Mouse (Mus musculus) layer of hippocampus, adult 2 months (tissue): ENCODE results near the gene Slc35c2. TPM values are rescaled to one million over a fixed set of nuclear protein-coding genes. Genes with fewer than 3 reads are reported as not detected.

Source experiments
- DNase-seq, 2 experiments: peaks; one replicate each; pipeline ENCODE4 v3.0.0; 2022; ENCODE audit warnings: low spot score in 2 of 2
- H3K27ac ChIP-seq: fragments of 200-600 bp; 2 replicates; pipeline ENCODE4 v1.8.1; 2022
- H3K4me3 ChIP-seq: fragments of 200-600 bp; 2 replicates; pipeline ENCODE4 v1.8.1; 2022; ENCODE audit warnings: mild to moderate bottlenecking
- CTCF ChIP-seq: fragments of 200-600 bp; conservative IDR thresholded peaks from 2 replicates; pipeline ENCODE4 v1.8.1; 2022; ENCODE audit warnings: antibody characterized with exemption, mild to moderate bottlenecking, moderate library complexity
- total RNA-seq, 2 experiments: library from RNA; stranded (reverse); gene quantifications; 2 replicates each; pipeline ENCODE4 v1.2.3; 2021

Slc35c2 gene
- total RNA-seq, 2 experiments from 2014 or later: 94.6 to 98.4 TPM

- Histone ChIP-seq H3K27ac (peak within 1 kb of the TSS; percentile 68), H3K4me3 (peak within 1 kb of the TSS; percentile 72)
- peak; percentile 64 to 70 for DNase-seq
- peak; percentile 72 for TF ChIP-seq CTCF
These were observed 52.9 kb downstream of the Slc35c2 start, which contains the start of gene Cdh22 for GRCm38 (mm10) chr2:165234613-165235291. Gene Cdh22 (minus strand): TSS chr2:165234853.

GRCm38 (mm10) chr2:165234291-165234612, 53.4 kb downstream of the Slc35c2 start:
- no peak for TF ChIP-seq CTCF
- no peak for DNase-seq
- H3K27ac ChIP-seq: peak overlapping the region; percentile 68

GRCm38 (mm10) chr2:165233491-165234290, 54.0 kb downstream of the Slc35c2 start:
- peak in 1 of 2 experiments; percentile 48 for DNase-seq

More at GRCm38 (mm10) chr2:165234291-165234612, 53.4 kb downstream of the Slc35c2 start:
- H3K4me3 ChIP-seq: peak overlapping the region; percentile 72

GRCm38 (mm10) chr2:165229050-165229449, 58.6 kb downstream of the Slc35c2 start:
- Histone ChIP-seq H3K4me3 (no peak overlapping the region), H3K27ac (no peak overlapping the region)
- TF ChIP-seq CTCF: no peak
- DNase-seq: no peak

More at GRCm38 (mm10) chr2:165233491-165234290, 54.0 kb downstream of the Slc35c2 start:
- TF ChIP-seq CTCF: peak; percentile 87
- Histone ChIP-seq H3K4me3 (peak overlapping the region; percentile 72), H3K27ac (peak overlapping the region; percentile 68)

Other genes starting within 250 kb of the Slc35c2 start
- under 1 TPM; 0.33 to 0.91 TPM for gene Cd40, start 232.2 kb downstream of the Slc35c2 start, total RNA-seq
- not detected for gene 1700025C18Rik, start 197.1 kb downstream of the Slc35c2 start, total RNA-seq
- gene Cdh22, start 53.0 kb downstream of the Slc35c2 start, total RNA-seq: 10 to 100 TPM; 13.8 to 15.4 TPM
- gene Elmo2, start 38.6 kb upstream of the Slc35c2 start, total RNA-seq: 100 to 1,000 TPM; 200 to 202 TPM
- under 1 TPM in 1 of 2 experiments, not detected in 1; 0.20 TPM for gene Zfp663, start 80.9 kb upstream of the Slc35c2 start, total RNA-seq
- gene Zfp334, start 100.4 kb upstream of the Slc35c2 start, total RNA-seq: 10 to 100 TPM; 14.0 to 15.3 TPM
- gene Ocstamp, start 112.5 kb upstream of the Slc35c2 start, total RNA-seq: not detected
- 10 to 100 TPM in 1 of 2 experiments, 1 to 10 TPM in 1; 8.7 to 11.3 TPM for gene Slc13a3, start 185.4 kb upstream of the Slc35c2 start, total RNA-seq
- gene Trp53rka, start 205.5 kb upstream of the Slc35c2 start, total RNA-seq: 10 to 100 TPM; 18.7 to 20.5 TPM
- gene Slc2a10, start 215.9 kb upstream of the Slc35c2 start, total RNA-seq: under 1 TPM; 0.91 to 0.92 TPM